Mouse (Mus musculus) frontal cortex, adult 2 months (tissue): ENCODE measurements around the gene Flt1. TPM values are rescaled to one million over a fixed set of nuclear protein-coding genes. Genes with fewer than 3 reads are reported as not detected.

ENCODE experiments used
- DNase-seq, 2 experiments: peaks; one replicate each; pipeline ENCODE4 v3.0.0; 2022; ENCODE audit warnings: low spot score in 1 of 2; ENCODE audit errors: extremely low spot score in 1 of 2
- polyA plus RNA-seq: library from polyadenylated mRNA; depleted of rRNA; stranded (reverse); fragments of >200 nt; gene quantifications from 2 replicates; pipeline ENCODE4 v1.2.3, GENCODE M21; 2012; rRNA removed

Gene Flt1
- polyA plus RNA-seq = 26.1 and 29.7 TPM in 2 replicates

DNA sequence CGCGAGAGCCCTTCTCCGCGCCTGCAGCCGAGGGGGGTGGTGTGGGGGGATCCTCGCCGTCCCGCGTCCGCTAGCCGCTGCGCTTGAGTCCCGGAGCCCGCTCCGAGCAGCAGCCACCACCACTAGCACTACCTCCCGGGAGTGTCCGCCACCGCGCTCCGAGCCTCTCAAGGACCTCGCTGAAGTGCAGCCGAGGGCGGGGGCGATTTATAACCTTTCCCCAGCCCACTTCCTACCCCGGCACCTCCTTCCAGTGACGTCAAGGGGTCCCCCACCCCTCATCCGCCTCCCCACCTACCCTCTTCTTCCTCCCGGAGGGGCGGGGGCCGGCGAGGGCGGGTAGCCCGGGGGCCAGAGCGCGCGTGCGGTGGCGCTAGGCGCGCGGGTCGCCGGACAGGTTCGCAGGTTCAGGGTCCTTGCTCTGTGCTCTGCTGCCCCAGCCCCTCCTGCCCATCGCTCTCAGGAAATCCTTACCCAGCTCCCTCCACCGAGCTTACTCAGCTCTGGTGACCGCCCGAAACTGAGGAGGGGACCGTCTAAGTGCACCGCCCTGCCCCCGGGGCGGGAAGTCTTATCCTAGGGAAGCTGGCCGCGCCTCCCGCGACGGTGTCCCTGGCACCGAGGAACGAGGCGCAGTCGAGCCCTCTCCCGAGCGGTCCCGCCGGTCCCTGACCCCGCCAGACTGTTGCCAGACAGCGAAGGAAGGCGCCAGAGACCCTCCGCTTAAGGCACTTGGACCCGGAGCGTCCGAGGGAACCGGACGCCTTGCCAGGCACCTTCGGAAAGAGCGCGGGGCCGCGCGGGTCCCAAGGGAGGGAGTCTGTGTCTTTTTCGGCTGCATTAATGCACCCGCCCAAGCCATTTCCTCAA, at the start of gene Flt1:
Flt1 (minus strand) TSS at position 181 of the 870 bp plus-strand sequence.
- no peak for DNase-seq

DNA sequence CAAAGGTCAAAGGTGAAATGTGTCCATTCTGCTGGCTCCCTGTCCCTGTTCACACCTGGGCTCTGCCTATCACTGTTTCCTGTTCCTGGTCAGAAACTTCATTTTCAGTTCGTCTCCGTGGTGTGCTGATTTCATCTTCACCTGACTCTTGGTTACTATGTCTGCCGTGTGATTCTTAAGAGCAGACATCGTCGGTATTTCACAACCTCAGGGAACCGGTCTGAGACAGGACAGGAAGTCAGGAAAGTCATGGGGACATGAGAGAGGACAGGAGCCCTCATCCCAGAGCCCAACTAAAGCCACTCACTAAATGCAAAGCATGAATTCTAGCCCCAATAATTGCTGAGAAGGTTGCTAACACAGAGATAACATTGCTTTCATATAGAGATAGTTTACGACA, 49.4 kb upstream of the Flt1 start:
- DNase-seq = no peak

DNA sequence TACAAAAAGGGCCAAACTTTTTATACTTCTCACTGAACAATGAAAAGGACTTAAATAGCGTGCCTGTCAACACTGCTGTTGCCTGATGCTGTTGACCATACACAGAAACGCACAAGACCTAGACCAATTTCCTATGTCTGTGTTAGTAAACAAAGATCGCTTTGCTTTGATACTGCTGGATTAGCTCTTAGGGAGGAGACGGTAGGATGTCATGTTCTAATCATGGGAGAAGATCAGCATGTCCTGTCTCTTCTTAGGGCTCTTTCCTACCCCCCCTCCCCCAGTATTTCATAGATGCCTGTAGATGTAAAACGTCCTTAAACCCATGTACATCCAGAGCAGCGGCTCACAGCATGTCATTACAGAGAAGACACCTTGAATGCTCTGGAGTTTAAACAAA, 44.1 kb upstream of the Flt1 start:
- DNase-seq = no peak

DNA sequence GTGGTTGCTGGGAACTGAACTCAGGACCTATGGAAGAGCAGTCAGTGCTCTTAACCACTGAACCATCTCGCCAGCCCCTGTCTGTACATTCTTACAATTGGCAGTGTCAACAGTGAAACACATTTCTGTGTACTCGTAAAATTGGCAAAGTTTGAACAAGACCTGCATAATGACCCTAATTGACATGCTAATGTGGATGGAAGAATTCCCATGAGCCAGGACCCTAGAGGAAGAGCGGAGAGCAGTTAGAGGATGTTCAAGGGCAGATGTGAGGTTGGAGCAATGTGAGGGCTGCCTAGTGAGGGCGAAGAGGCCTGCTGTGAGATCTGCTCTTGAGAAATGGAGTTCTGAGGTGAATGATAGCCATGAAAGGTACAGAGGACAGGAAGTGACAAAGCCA, 38.2 kb upstream of the Flt1 start:
- DNase-seq = no peak

DNA sequence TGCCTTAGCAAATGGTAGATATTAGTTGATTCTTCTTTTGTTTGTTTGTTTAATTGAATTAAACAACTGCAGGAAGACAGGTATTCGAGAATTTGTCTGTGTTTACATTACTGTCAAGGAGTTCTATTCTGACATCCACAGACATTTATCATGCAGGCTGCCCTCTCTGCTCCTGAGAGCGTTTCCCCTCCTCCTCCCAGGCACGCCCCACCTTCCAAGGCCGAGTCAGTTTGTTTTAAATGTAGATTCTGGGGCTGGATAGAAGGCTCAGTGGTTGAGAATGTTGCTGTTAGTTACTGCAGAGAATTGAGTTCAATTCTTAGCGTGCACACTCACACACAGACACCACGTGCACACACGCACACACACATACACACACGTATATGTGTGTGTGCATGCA, 36.2 kb upstream of the Flt1 start:
- DNase-seq = no peak

DNA sequence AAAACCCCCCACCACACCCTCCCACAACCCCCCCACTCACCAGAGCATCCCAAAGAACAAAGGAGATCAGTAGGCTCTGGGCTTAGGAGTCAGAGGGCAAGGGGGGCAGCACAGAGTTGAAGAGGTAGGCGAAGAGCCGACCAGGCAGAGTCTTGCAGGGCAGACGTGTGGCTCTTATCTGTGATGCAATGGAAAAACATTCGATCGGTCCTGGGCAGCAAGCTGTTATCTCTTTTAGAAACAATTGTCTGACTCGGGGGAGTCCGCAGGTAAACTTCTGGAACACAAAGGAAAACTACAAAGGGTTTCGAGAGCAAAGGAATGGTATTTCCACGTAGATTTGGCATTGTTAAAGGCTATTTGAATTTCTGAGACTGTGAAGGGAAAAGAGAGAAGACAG, 35.5 kb upstream of the Flt1 start:
- DNase-seq = no peak

DNA sequence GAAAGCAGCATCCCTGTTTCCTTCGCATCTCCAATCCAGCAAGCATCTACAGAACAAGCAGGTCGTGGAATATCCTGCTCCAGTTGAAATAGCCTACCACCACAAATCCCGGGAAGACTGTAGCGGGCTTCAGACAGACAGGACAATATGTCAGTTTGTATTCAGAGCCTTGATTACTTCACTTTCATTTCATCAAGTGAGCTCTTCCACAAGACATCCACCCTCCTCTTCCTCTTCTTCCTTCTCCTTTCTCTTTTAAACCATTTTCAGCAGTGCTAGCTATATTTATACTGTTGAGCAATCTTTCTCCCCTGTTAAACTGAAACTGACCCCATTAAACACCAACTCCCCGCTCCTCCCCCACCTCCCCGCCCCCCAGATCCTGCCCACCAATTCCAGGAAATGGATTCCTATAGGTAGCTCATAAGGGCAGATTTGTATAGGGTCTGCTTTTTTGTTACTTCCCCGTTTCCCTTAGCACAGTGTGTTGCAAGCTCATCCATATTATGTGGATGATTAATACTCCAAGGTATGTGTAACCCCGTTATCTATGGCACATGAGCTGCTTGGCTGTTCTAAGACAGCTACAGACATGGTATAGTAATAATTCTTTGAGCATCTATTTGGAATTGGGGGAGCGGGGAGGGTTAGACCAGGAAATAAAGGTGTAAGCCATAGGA, 33.0 kb upstream of the Flt1 start:
- no peak for DNase-seq

DNA sequence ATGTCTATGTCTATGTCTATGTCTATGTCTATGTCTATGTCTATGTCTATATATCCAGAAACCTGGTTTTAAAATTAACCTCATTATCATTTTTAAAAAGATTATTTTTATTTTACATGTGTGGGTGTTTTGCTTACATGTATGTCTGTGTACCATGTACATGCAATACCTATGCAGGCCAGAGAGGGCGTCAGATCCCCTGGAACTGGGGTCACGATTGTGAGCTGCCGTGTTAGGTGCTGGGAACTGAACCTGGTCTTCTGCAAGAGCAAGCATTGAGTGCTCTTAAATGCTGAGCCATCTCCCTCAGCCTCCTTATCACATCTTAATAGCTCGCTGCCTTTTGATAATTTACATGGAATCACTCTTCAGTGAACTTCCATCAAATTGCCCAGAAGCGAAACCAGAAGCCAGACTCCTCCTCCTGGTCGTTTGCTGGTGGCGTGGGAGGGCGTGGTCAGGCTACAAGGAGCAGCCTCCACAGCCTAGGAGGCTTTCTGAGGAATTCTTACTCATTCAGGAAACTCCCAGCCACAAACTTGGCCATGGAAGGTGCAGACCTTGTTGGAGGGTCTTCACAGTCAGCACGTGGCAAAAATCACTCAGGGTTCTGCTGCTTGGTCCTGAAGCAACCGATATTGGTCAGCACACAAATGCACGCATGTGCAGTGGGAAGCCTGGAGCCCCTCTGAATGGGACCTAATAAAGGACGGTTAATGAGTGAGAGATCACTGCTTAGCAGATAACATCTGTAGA, 32.2 kb upstream of the Flt1 start:
- no peak for DNase-seq

DNA sequence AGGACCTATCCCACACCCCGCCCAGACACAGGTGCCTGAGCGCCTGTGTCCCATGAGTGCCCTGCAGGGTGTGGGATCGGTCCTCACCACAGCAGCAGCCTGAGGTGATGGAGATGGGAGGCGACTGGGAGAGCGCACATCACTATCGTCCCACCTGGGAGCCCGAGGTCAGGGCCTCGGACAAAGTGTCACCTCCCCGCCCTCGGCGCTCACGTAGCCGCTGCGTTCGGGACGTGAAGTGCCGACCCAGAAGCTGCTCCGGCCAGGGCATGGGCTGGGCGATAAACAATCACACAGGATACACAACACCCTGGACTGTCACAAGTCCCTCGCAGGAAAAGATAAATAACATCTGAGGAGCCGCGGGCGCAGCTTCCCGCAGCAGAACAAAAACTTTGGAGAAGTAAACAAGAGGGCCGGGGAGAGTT, 27.1 kb upstream of the Flt1 start:
- no peak for DNase-seq

DNA sequence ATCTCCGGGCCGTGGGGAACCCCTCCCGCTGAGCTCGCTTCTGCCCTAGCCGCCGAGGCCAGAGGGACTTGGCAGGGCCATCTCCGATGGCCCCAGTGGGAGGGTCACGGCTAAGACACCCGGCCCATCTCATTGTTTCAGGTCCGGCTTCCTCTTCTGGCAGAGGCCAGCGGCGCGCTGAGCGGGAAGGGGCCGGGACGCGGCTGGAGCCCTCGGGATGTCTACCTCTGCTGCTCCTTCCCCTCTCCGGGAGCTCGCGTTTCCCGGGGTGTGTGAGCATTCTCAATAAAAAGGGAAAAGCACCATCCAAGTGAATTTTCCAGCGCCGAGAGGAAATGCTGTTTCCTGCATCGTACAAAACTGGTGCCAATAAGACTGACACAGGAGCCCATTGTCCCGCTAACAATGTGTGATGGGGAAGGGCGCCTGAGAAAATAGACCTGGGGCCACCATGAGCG, 25.9 kb upstream of the Flt1 start:
- DNase-seq = no peak

DNA sequence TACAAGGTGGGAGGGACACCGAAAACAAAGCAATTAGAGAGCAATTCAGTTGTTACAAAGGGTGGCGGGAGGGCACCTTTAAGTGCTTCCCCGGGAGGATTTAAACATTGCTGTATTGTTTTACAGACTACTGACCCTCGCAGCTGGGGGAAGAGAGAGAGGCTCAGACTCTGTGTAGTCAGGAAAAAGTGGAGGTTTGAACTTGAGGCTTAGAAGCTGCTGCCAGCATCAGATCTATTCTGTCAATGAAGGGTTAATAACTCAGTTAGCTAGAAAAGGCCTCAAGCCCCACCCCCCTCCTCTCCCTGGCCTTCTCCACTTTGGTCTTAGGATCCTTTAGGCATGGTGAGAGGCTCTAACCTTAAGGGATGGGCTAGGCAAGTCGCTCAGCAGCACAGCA, 24.2 kb upstream of the Flt1 start:
- no peak for DNase-seq

DNA sequence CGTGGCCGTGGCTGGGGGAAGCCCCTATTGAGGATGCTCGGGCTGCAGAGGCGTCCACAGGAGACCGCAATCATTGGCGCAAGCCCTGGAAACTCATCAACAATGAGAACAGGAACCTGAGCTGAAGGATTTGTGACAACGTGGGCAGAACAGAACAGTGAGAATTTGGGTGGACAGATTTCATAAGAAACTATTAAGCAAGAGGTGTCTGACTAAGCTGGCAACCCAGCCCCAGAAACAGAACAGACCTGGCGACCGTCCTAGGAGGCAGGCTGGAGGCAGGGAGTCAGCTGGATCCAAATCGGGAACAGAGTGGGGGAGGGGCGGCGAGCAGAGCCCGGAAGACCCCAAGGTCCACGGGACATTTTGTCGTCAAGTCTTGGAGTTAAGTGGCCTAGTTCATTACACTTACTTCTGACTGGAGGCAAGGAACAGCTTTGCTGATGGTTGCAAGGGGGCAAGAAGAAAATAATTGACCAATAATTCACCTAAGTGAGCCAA, 22.3 kb upstream of the Flt1 start:
- DNase-seq = no peak

DNA sequence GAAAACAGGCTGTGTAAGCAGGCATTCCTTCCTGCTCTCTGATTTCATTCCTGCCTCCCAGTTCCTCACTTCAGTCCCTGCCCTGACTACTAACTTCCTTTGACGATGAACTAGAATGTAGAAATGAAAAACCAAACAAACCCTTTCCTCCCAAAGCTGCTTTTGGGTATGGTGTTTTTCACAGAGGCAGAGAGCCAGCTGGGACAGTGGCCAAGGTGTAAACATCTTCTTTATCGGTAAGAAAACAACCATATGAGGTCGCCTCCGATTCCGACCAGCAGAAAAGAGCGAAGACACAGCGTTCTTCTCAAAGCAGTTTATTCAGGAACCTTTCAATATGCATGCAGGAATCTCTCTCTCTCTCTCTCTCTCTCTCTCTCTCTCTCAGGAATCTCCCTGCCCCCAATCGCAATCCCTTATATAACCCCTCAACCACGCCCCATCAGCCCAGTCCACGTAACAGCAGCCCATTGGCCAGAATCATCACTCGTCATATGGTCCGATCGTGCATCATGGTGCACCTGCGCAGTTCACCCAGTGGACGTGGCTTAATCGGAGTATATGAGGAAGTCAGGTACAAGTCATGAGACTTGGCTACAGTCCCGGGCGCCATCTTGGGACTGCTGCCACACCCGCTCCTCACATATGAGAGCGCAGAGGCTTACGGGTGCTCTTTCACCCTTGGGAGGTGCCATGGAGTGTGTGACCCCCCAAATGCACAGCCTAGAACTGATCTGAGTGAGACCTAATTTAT, 19.3 kb upstream of the Flt1 start:
- DNase-seq = no peak

DNA sequence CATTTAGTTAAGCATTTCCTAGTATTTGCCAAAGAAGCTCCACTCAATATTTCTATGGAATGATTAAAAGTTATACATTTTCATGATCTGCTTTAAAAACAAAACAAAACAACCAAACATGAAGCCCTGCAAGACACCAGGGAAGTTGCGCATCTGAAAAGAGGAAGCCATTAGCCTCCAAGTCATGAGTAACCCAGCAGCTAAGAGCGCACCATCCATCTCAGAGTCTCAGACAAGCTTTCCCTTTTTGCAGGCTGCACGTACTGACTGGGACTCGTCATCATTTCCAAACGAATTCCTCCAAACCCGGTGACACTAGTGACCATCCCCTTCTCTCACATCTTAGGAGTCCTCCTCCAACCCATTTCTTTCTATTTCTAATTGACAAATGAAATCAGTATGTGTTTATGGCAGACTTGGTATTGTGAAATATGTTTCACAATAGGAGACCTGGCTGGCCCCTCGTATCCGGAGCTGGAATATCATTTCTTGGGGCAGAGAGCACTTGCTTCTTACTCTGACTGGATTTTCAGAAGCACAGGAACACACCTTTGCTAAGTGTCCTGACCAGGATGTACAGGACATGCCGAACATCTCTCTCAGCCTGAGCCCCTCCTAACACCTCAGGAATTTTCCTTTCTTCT, 16.8 kb upstream of the Flt1 start:
- DNase-seq = no peak

DNA sequence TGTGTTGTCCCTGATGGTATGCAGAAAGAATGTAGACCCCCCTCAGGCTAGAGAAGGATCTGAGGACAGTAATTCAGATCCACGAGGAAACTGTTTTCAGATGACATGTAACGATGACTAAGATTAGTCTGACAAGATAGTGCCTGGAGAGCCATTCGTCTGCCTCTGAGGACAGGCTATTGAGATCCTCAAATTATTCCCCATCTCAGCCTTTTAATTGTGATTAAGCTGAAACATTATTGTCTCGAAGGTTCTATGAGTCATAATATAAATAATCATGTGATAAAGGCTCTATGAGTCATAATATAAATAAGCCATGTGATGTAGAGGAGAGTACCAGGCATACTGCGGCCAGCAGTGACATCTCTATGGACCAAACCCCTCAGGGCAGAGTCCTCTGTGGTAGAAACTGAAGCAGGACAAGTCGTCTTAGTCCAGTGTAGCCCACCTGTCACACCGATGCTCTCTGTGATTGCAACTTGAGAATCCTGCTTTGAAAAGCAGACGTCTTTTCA, 11.0 kb upstream of the Flt1 start:
- DNase-seq = no peak

DNA sequence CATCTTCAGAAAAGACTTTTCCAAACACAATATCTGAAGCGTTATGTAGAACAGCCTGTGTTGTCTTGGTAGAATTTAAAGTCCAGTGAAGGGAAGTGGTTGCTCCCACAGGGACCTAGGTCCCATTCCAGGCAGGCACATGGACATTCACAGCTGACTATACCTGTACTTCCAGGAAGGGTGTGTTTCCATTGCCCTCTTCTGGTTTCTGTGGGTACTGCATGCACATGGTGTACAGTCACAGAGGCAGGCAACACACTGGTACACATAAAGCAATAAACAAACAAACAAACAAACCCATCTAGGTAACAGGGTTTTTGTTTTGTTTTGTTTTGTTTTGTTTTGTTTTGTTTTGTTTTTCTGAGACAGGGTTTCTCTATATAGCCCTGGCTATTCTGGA, 7.9 kb upstream of the Flt1 start:
- no peak for DNase-seq

DNA sequence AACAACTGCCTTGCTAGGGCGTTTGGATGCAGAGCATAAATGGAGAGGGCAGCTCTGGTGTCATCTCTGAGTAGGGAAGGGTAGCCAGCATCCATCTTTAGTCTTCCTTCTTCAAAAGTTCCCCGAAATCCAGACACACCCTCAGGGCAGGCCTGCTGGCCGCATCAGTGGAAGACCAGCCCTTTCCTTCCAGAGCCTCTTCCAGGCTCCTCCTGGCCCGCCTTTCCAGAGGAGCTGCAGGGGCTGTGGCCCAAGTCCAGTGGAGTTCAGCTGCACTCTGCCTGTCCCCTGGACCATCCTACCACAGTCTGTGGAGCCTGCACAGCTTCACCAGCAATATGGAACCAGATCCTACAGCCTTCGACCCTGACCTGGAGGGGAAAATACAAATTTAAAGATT, 7.1 kb upstream of the Flt1 start:
- DNase-seq = no peak

DNA sequence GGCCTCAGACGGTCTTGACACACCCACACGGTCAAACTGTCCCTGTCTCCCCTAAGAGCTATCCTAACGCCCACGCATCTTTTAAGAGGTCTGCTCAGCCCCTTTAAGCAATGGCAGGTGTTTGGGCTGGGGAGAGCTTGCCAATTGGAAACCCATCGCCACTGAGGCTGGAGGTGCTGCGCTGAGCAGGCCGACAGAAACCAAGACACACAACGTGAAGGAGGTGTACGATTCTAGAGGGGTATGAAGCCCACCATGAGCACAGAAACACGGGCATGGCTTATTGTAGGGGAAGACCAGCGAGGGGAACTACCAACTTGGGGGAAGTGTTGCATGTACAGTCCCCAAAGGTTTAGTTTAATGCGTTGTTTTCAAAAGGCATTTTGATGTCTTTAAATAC, 1.7 kb upstream of the Flt1 start:
- DNase-seq = no peak

DNA sequence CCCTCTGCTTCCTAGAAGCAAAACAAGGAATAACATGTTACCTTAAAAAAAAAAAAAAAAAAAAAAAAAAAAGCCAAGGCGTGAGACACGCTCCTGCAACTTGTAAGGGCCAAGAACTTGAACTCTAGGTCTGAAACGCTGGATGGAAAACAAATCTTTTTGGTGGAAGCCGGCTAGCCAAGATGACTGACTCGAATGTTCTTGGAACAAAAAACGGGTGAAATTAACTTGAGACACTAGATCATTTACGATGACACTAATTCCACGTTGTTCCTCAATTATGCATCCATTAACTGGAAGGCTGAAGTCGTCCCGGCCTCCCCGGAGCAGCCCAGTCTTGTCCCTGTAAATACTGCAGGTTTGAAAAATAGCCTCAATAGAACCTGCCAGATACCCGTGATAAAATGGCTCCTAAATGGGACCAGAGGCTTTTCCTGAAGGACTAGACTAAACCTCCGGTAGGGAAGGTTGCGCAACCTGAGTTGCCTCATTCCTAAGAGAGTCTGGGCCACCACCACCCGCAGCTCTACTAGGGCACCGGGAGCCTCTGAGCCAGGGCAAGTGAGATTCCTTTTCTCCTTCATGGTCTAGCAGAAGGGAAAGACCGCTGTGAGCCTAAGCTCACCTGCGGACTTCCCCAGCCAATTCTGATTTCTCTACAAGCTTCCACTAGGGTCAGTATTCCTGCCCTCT, 1.0 kb upstream of the Flt1 start:
- no peak for DNase-seq
